Mouse (Mus musculus): ENCODE measurements around the gene Cadm3.

DNA sequence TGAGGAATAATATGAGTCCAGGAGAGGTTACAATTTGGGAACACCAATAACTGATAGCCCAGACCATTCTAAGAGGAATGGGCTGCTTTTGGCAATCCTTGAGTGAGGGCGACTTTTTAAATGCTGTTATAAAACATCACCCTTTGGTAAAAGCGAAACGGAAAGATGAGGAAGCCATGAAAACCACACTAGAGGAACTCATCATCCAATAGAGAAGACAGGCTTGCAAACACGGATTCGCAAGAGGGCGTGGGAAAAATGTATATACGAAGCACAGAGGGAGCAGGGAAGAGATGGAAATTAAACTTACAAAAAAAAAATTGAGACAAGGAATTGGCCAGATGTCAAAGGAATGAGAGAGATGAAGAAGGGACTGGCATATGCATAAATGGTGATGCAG, 6.5 kb upstream of the Cadm3 start:
- TF ChIP-seq CTCF (IDR thresholded peaks at IDR 0.05; ENCODE audit: borderline replicate concordance, extremely low read depth, insufficient read depth, insufficient read length) = no peak
- TF ChIP-seq POLR2A (IDR thresholded peaks at IDR 0.05; ENCODE audit: borderline replicate concordance, extremely low read depth, insufficient read depth, insufficient read length, poor library complexity, severe bottlenecking) = no peak

Measured in brain, embryonic 14.5 days (tissue).